Mouse (Mus musculus) midbrain, embryonic 12.5 days (tissue): ENCODE results near the gene Ispd. TPM values are rescaled to one million over a fixed set of nuclear protein-coding genes. Genes with fewer than 3 reads are reported as not detected.

Source experiments
- ATAC-seq: fragments of 200-750 bp; cut with Nextera tagmentation; 2 replicates; pipeline ENCODE4 v1.8.0; 2017; ENCODE audit warnings: low read depth, moderate TSS enrichment, moderate library complexity; ENCODE audit not compliant: low FRiP score
- H3K27ac ChIP-seq: fragments of 300-500 bp; sonication (generic); replicated peaks from 2 replicates; pipeline ENCODE4 v1.5.1; 2016; ENCODE audit warnings: mild to moderate bottlenecking
- H3K27me3 ChIP-seq: fragments of 300-500 bp; sonication (generic); 2 replicates; pipeline ENCODE4 v1.6.1; 2016; ENCODE audit warnings: mild to moderate bottlenecking
- H3K36me3 ChIP-seq: fragments of 300-500 bp; sonication (generic); 2 replicates; pipeline ENCODE4 v1.6.1; 2016
- H3K4me1 ChIP-seq: fragments of 300-500 bp; sonication (generic); 2 replicates; pipeline ENCODE4 v1.6.1; 2016
- H3K4me2 ChIP-seq: fragments of 300-500 bp; sonication (generic); replicated peaks from 2 replicates; pipeline ENCODE4 v1.6.1; 2016; ENCODE audit warnings: mild to moderate bottlenecking, moderate library complexity
- H3K4me3 ChIP-seq: fragments of 300-500 bp; sonication (generic); 2 replicates; pipeline ENCODE4 v1.5.1; 2016; ENCODE audit warnings: mild to moderate bottlenecking
- H3K9ac ChIP-seq: fragments of 300-500 bp; sonication (generic); replicated peaks from 2 replicates; pipeline ENCODE4 v1.6.1; 2016; ENCODE audit warnings: mild to moderate bottlenecking, moderate library complexity
- H3K9me3 ChIP-seq: fragments of 300-500 bp; sonication (generic); 2 replicates; pipeline ENCODE4 v1.6.1; 2016; ENCODE audit warnings: mild to moderate bottlenecking
- WGBS: fragments of 180-500 bp; shearing (Covaris S2); methylation state at CpG from one replicate; pipeline ENCODE4 v1.1.7; 2016; 5-methylcytosine and 5-hydroxymethylcytosine counted together
- polyA plus RNA-seq: library from polyadenylated mRNA; unstranded; fragments of >200 nt; fragmentation: Nextera tagmentation; extraction: Ambion mirVana; gene quantifications from 2 replicates; pipeline ENCODE4 v1.2.1, GENCODE M21; 2016

Gene Ispd
- polyA plus RNA-seq, 1 experiment from 2014 or later: 12.8 TPM

DNA sequence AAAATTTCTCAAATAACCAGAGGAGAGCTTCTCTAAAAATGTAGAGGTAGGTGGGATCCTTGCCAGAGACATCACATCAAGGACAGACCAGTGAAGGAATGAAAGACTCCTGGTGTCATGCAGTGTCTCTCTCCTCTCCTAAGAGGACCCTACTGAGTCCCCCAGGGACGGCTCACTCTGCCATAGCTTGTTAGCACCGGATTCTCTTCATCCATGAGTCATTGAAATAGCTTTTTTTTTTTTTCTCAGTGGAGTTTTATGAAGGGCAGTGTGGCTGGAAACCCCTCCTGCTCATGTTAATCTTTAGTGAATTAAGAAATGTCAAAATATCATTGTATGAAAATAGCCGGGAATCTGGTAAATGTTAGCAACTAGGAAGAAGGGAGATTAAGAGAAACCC is 342.1 kb downstream of the Ispd start:
- WGBS: 70% methylated on average over 3 of the region's 3 CpGs
- no peak for ATAC-seq
- H3K27ac ChIP-seq: no peak overlapping the region
- H3K4me3 ChIP-seq: no peak overlapping the region
- no peaks in the 10 kb centered on the region for H3K27me3 ChIP-seq
- H3K4me2 ChIP-seq: no peak overlapping the region
- no peak overlapping the region for H3K9ac ChIP-seq
- H3K9me3 ChIP-seq: no peaks in the 10 kb centered on the region
- H3K36me3 ChIP-seq: no peaks in the 10 kb centered on the region
- H3K4me1 ChIP-seq: 0 out of 2 replicates have a peak, but pooled peaks cover 4% of the 10 kb centered on the region

DNA sequence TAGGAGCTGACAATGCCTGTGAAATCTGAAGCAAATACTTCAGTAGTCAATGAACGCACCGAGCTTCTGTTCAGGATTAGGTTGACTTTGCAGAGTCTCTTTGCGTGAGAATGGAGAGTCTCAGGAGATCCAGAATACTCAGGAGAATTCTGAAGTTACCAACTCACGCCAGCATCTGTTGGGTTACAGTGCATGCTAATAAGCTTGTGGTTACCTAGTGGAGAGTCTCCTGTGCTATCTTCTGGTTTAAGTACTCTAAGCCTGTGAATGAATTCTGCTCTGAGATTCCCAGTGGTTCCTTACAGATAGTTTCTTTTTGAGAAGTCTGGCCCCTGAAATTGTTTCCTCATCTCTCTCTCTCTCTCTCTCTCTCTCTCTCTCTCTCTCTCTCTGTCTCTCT is 343.0 kb downstream of the Ispd start:
- no peak overlapping the region for H3K9ac ChIP-seq
- H3K4me2 ChIP-seq: no peak overlapping the region
- H3K36me3 ChIP-seq: no peaks in the 10 kb centered on the region
- no peak for ATAC-seq
- H3K27me3 ChIP-seq: no peaks in the 10 kb centered on the region
- WGBS: 74% methylated on average over 4 of the region's 4 CpGs
- no peak overlapping the region for H3K4me3 ChIP-seq
- H3K9me3 ChIP-seq: no peaks in the 10 kb centered on the region
- H3K27ac ChIP-seq: no peak overlapping the region
- H3K4me1 ChIP-seq: 0 out of 2 replicates have a peak, but pooled peaks cover 4% of the 10 kb centered on the region

DNA sequence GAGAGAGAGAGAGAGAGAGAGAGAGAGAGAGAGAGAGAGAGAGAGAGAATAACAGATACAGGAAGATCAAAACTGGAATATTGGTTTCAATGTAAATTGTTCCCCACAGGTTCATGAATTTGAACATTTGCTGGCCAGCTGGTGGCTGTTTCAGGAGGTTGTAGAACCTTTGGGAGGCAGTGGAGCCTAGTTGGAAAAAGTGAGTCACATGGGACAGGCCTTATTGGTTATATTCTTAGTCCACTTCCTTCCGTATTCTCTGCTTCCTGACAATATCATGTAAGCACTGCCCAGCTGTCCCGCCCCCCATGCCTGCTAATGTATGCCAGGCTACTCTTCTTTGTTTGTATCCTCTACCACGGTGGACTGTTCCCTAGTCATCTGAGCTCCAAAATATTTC is 344.0 kb downstream of the Ispd start:
- H3K4me3 ChIP-seq: no peak overlapping the region
- no peaks in the 10 kb centered on the region for H3K9me3 ChIP-seq
- H3K36me3 ChIP-seq: no peaks in the 10 kb centered on the region
- WGBS: 86% methylated on average over 3 of the region's 3 CpGs
- no peak for ATAC-seq
- no peak overlapping the region for H3K4me2 ChIP-seq
- H3K27ac ChIP-seq: no peak overlapping the region
- H3K9ac ChIP-seq: no peak overlapping the region
- 0 out of 2 replicates have a peak, but pooled peaks cover 4% of the 10 kb centered on the region for H3K4me1 ChIP-seq
- no peaks in the 10 kb centered on the region for H3K27me3 ChIP-seq

DNA sequence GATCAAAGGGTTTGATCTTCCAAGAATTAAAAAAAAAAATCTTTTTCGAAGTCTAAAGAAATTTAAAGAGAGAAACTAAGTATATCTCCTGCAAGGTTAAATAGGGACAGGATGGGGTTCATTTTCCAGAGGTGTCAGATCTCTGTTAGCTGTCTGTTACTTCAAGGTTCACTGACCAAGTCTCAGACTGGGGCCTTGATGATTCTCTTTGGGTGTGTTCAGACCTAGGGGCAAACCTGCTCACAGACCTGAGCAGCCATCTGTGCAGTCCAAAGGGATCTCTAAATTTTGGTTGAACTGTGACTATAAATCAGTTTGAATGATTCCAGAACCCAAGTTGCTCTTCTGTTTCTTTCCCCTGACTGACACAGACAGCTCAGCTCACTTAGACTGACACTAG is 344.8 kb downstream of the Ispd start:
- H3K27ac ChIP-seq: no peak overlapping the region
- H3K9ac ChIP-seq: no peak overlapping the region
- 0 out of 2 replicates have a peak, but pooled peaks cover 3% of the 10 kb centered on the region for H3K4me1 ChIP-seq
- no peaks in the 10 kb centered on the region for H3K9me3 ChIP-seq
- H3K4me3 ChIP-seq: no peak overlapping the region
- H3K36me3 ChIP-seq: no peaks in the 10 kb centered on the region
- 72% methylated on average over 1 of the region's 1 CpGs for WGBS
- no peak for ATAC-seq
- no peak overlapping the region for H3K4me2 ChIP-seq
- no peaks in the 10 kb centered on the region for H3K27me3 ChIP-seq

DNA sequence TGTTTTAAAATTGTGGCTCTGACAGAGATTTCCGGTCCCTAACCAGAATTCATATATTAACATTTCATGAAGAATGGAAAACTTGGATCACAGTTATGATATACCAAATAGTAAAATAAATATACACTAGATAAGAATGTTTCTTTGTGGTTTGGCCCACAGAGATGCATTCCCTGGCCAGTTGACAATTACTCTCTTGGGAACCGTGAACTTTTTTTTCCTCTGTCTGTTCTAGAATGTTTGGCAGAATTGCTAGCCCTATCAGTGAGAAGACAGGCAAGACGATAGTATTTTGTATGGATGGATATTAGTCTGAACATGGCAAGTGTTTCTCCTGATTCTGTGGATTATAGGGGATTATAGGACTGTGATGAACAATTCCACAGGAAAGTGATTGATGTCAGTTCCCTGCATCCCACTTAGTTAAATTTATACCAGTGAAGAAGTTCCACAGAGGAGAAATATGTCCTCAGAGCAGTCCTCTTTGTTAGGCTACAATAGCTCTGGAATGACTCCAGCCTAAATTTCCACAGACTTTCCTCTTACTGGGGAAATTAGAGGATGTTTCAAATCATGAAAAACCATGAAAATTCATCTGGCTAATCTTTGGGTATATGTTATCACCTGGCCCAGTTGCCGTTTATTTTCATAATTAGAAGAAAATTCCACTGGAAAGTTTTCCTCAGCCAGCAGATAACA is 352.6 kb downstream of the Ispd start:
- Histone ChIP-seq H3K4me3 (no peak overlapping the region), H3K36me3 (no peaks in the 10 kb centered on the region), H3K9ac (no peak overlapping the region), H3K9me3 (no peaks in the 10 kb centered on the region), H3K27ac (no peak overlapping the region), H3K4me1 (no peaks in the 10 kb centered on the region), H3K27me3 (no peaks in the 10 kb centered on the region), H3K4me2 (no peak overlapping the region)
- 84% methylated on average over 4 of the region's 4 CpGs for WGBS
- ATAC-seq: no peak

Other genes with a start within 250 kb of the Ispd start
- 33.2 and 33.8 TPM in 2 replicates for gene Ankmy2, start 224.3 kb upstream of the Ispd start, polyA plus RNA-seq
- 292 and 313 TPM in 2 replicates for gene Bzw2, start 223.4 kb upstream of the Ispd start, polyA plus RNA-seq
- gene Lrrc72, start 128.1 kb upstream of the Ispd start, polyA plus RNA-seq: not detected in 2 replicates
- gene Sostdc1, start 67.3 kb upstream of the Ispd start, polyA plus RNA-seq: 2.7 and 4.9 TPM in 2 replicates
- 0.62 and 1.1 TPM in 2 replicates for gene D630036H23Rik, start 731 bp downstream of the Ispd start, polyA plus RNA-seq